24 mouse cellular contexts compared by ENCODE assay signal in genomic region chr9:29434611-29435010, GRCm38 (mm10).
DNase-seq lines count a peak whose midpoint lies in the region; ATAC-seq lines count a peak whose summit lies in the region.
"Had no signal": no experiment of that assay in that cellular context is flagged by ENCODE, and none has a peak within 500 bp of the region (broad histone marks: within the 10 kb centered on the region; RNA-seq: fewer than 3 reads in every experiment).

No protein-coding gene starts in this region.

- peaks cover 31% of the 10 kb centered on the region for H3K4me1 ChIP-seq in forebrain, embryonic 10.5 days
- H3K4me1 ChIP-seq in forebrain, embryonic 14.5 days (ENCODE audit: control insufficient read depth, insufficient read depth, low read length), result peaks cover 7% of the 10 kb centered on the region; the same call in 1 of the 2 replicates
- H3K4me1 ChIP-seq in heart, embryonic 14.5 days (ENCODE audit: control insufficient read depth in 2 of 2, insufficient read depth in 2 of 2, low read length in 2 of 2), result peaks cover 8 to 11% of the 10 kb centered on the region in 2 experiments
- H3K4me1 ChIP-seq in neural tube, embryonic 15.5 days, result peaks cover 21% of the 10 kb centered on the region
- H3K4me1 ChIP-seq: embryonic facial prominence, embryonic 15.5 days; megakaryocyte, embryonic 14.5 days had no signal

- no peaks in the 10 kb centered on the region for H3K36me3 ChIP-seq in forebrain, embryonic 10.5 days (replicated peaks)
- no peaks in the 10 kb centered on the region for H3K36me3 ChIP-seq in forebrain, embryonic 14.5 days (ENCODE audit: control insufficient read depth, insufficient read depth, low read length)
- no peaks in the 10 kb centered on the region for H3K36me3 ChIP-seq in heart, embryonic 14.5 days (ENCODE audit: control insufficient read depth, insufficient read depth, low read length)
- no peaks in the 10 kb centered on the region for H3K36me3 ChIP-seq in neural tube, embryonic 15.5 days
- H3K36me3 ChIP-seq: embryonic facial prominence, embryonic 15.5 days; G1E; stomach, embryonic 15.5 days had no signal

- H3K9ac ChIP-seq in forebrain, embryonic 14.5 days (ENCODE audit: low read length), result no peak overlapping the region
- H3K9ac ChIP-seq in heart, embryonic 14.5 days (ENCODE audit: low read length), result no peak overlapping the region
- no peak overlapping the region for H3K9ac ChIP-seq in neural tube, embryonic 15.5 days (replicated peaks)
- H3K9ac ChIP-seq: embryonic facial prominence, embryonic 15.5 days; liver, postnatal 0 days; stomach, embryonic 15.5 days had no signal

- H3K4me3 ChIP-seq in forebrain, embryonic 10.5 days, result no peak overlapping the region
- H3K4me3 ChIP-seq in forebrain, embryonic 14.5 days (ENCODE audit: low read depth, low read length), result no peak overlapping the region
- no peak overlapping the region for H3K4me3 ChIP-seq in heart, embryonic 14.5 days (ENCODE audit: control insufficient read depth in 1 of 2, insufficient read depth in 1 of 2, low read depth in 1 of 2, low read length in 2 of 2)
- H3K4me3 ChIP-seq in neural tube, embryonic 15.5 days (replicated peaks), result no peak overlapping the region
- H3K4me3 ChIP-seq: embryonic facial prominence, embryonic 15.5 days; gastrocnemius, adult 2 months; heart, adult 2 months; megakaryocyte, embryonic 14.5 days; stomach, embryonic 15.5 days had no signal

- 37% methylated on average over 6 of the region's 6 CpGs for WGBS in forebrain, embryonic 10.5 days
- WGBS in forebrain, embryonic 14.5 days, result 35% methylated on average over 6 of the region's 6 CpGs
- 35% methylated on average over 6 of the region's 6 CpGs for WGBS in heart, embryonic 14.5 days
- WGBS in neural tube, embryonic 15.5 days, result 46% methylated on average over 6 of the region's 6 CpGs

- H3K4me2 ChIP-seq in forebrain, embryonic 14.5 days (ENCODE audit: low read length), result no peak overlapping the region
- 0 out of 2 replicates have a peak overlapping the region, but pooled peaks have one; percentile 7 for H3K4me2 ChIP-seq in heart, embryonic 14.5 days (ENCODE audit: low read length)
- H3K4me2 ChIP-seq in neural tube, embryonic 15.5 days, result no peak overlapping the region
- H3K4me2 ChIP-seq: embryonic facial prominence, embryonic 15.5 days; stomach, embryonic 15.5 days had no signal

- H3K9me3 ChIP-seq in forebrain, embryonic 10.5 days, result no peaks in the 10 kb centered on the region
- no peaks in the 10 kb centered on the region for H3K9me3 ChIP-seq in forebrain, embryonic 14.5 days (replicated peaks; ENCODE audit: control insufficient read depth, low read length)
- H3K9me3 ChIP-seq in heart, embryonic 14.5 days (ENCODE audit: control insufficient read depth, low read length), result no peaks in the 10 kb centered on the region
- no peaks in the 10 kb centered on the region for H3K9me3 ChIP-seq in neural tube, embryonic 15.5 days (replicated peaks)
- H3K9me3 ChIP-seq: embryonic facial prominence, embryonic 15.5 days; stomach, embryonic 15.5 days had no signal

- DNase-seq in forebrain, embryonic 10.5 days (ENCODE audit: extremely low spot score, low spot score), result no peak
- DNase-seq in forebrain, embryonic 14.5 days (ENCODE audit: low spot score), result no peak
- no peak for DNase-seq in heart, adult 18-20 months
- no peak for DNase-seq in neural tube, embryonic 10.5 days (ENCODE audit: extremely low spot score, low spot score)
- DNase-seq in thymus, postnatal 4 days, result no peak
- no peak for DNase-seq in kidney, postnatal 25 days
- DNase-seq: adrenal gland, postnatal 36 days; cerebellum, adult 9-10 months; gastrocnemius, adult 2 months; heart, adult 2 months; kidney, adult 8-10 months; kidney, postnatal 4 days; liver; liver, postnatal 0 days; lung, postnatal 14 days; spleen, adult 18-20 months; thymus, adult 2 months had no signal

- H3K27me3 ChIP-seq in forebrain, embryonic 10.5 days (ENCODE audit: poor library complexity, severe bottlenecking), result peaks cover 37% of the 10 kb centered on the region
- H3K27me3 ChIP-seq in forebrain, embryonic 14.5 days (replicated peaks; ENCODE audit: control insufficient read depth, insufficient read depth, low read length), result no peaks in the 10 kb centered on the region
- peaks cover 26% of the 10 kb centered on the region for H3K27me3 ChIP-seq in heart, embryonic 14.5 days (ENCODE audit: control insufficient read depth, insufficient read depth, low read length)
- no peaks in the 10 kb centered on the region for H3K27me3 ChIP-seq in neural tube, embryonic 15.5 days (replicated peaks)
- H3K27me3 ChIP-seq: embryonic facial prominence, embryonic 15.5 days; megakaryocyte, embryonic 14.5 days; stomach, embryonic 15.5 days had no signal

- no peak for ATAC-seq in forebrain, embryonic 14.5 days
- ATAC-seq in heart, embryonic 14.5 days (ENCODE audit: insufficient number of reproducible peaks, insufficient read depth, low FRiP score, low read depth), result no peak
- no peak for ATAC-seq in neural tube, embryonic 15.5 days (ENCODE audit: low FRiP score)
- ATAC-seq: CD4-positive, CD25-positive, alpha-beta regulatory T cell, adult 4 months; liver, postnatal 0 days had no signal

- H3K27ac ChIP-seq in forebrain, embryonic 10.5 days, result peak overlapping the region; percentile 40; the same call in 1 of the 2 replicates
- H3K27ac ChIP-seq in forebrain, embryonic 14.5 days (ENCODE audit: low read depth, low read length), result no peak overlapping the region
- H3K27ac ChIP-seq in heart, embryonic 14.5 days (replicated peaks in 1 of 2; ENCODE audit: control insufficient read depth in 1 of 2, insufficient read depth in 1 of 2, low read depth in 2 of 2, low read length in 2 of 2), result no peak overlapping the region
- 0 out of 2 replicates have a peak overlapping the region, but pooled peaks have one; percentile 5 for H3K27ac ChIP-seq in neural tube, embryonic 15.5 days (replicated peaks)
- H3K27ac ChIP-seq: embryonic facial prominence, embryonic 15.5 days; gastrocnemius, adult 2 months; heart, adult 2 months; stomach, embryonic 15.5 days had no signal

Comparison
In these comparisons a context has a peak if more than half of its experiments do, and no peak if none do; other contexts are left out.
1. H3K27ac ChIP-seq: peak in forebrain, embryonic 10.5 days (single experiment) and neural tube, embryonic 15.5 days (single experiment); none in forebrain, embryonic 14.5 days (single experiment) and heart, embryonic 14.5 days (0 of 2).